Mouse (Mus musculus) ES-Bruce4 (cell line): Measurements from ENCODE around the gene Il21r. TPM values are rescaled to one million over a fixed set of nuclear protein-coding genes. Genes with fewer than 3 reads are reported as not detected.

Source experiments
- H3K27ac ChIP-seq: 2 replicates; pipeline ENCODE4 v1.5.1; 2012; ENCODE audit warnings: low read length, inconsistent platforms; ENCODE audit not compliant: insufficient read depth
- H3K27me3 ChIP-seq: 2 replicates; pipeline ENCODE4 v1.6.1; 2012; ENCODE audit warnings: mild to moderate bottlenecking, low read length, inconsistent platforms; ENCODE audit not compliant: control insufficient read depth, poor library complexity, insufficient read depth, severe bottlenecking
- H3K36me3 ChIP-seq: 2 replicates; pipeline ENCODE4 v1.6.1; 2012; ENCODE audit warnings: inconsistent platforms, mild to moderate bottlenecking, low read length, moderate library complexity; ENCODE audit not compliant: control insufficient read depth, poor library complexity, insufficient read depth, severe bottlenecking
- H3K4me1 ChIP-seq: one replicate; pipeline ENCODE4 v1.8.1; 2011; ENCODE audit warnings: low read length; ENCODE audit not compliant: control insufficient read depth, insufficient read depth
- H3K4me3 ChIP-seq: 2 replicates; pipeline ENCODE4 v1.5.1; 2011; ENCODE audit warnings: low read depth, mild to moderate bottlenecking, low read length
- H3K9ac ChIP-seq: 2 replicates; pipeline ENCODE4 v1.6.1; 2012; ENCODE audit warnings: low read depth, mild to moderate bottlenecking, inconsistent platforms; ENCODE audit not compliant: poor library complexity, severe bottlenecking
- H3K9me3 ChIP-seq: replicated peaks from 2 replicates; pipeline ENCODE4 v1.6.1; 2012; ENCODE audit warnings: mild to moderate bottlenecking, low read length, inconsistent platforms; ENCODE audit not compliant: control insufficient read depth, poor library complexity, insufficient read depth, severe bottlenecking
- CTCF ChIP-seq: IDR thresholded peaks from one replicate; pipeline ENCODE4 v1.8.1; 2011; ENCODE audit warnings: low read depth, low read length
- EP300 ChIP-seq: IDR thresholded peaks from 2 replicates; pipeline ENCODE4 v1.6.1; 2011; ENCODE audit warnings: low read depth, low read length; ENCODE audit not compliant: insufficient read depth
- POLR2A ChIP-seq: IDR thresholded peaks from one replicate; pipeline ENCODE4 v1.8.1; 2011; ENCODE audit warnings: low read length; ENCODE audit not compliant: insufficient read depth
- polyA plus RNA-seq: library from polyadenylated mRNA; stranded (reverse); fragments of >200 nt; gene quantifications from 2 replicates; pipeline ENCODE4 v1.2.4, GENCODE M21; 2011; ENCODE audit warnings: low read depth; ENCODE audit not compliant: missing spikeins, insufficient read depth, insufficient read length

Gene Il21r
- polyA plus RNA-seq, 1 experiment: not detected

DNA sequence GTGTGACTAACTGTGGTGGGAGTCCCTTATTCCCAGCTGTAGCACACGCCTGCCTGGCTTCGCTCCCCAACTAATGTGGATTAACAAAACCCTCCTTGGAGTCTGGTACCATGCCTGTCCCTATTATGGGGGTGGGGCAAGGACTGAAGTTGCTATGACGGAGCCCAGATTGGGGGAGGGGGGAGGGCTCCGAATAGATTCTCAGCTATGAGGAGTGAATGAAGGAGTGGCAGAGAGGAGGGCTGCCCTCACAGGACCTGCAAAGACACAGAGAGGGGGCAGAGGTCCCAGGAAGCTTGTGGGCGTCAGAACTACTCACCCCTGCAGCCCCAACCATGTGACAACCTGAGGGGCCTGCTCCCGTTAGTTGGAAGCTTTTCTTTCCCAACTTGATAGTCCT is 35.1 kb downstream of the Il21r start:
- no peak overlapping the region for H3K9ac ChIP-seq

DNA sequence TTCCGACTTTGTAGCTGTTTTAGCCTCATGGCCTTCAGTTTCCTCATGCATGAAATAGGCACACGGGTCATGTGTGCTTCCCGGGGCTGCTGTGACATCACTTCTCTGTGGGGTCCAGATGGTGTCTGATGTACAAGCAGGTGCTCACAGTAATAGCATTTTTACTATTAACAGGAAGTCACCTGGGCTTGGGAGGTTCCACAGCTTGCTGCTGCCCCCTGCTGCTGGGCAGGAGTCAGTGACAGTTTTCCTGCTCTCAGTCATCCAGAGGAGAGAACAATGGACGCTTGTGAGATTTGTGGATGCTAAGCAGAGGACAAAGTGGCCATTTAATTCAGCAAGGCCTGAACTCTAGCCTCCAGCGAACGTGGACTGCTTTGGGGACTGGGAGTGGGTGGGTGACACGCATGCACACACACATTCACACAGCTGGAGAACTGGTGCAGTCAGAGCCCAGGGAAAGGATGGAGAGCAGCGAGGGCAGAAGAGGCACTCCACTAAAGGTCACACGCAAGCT is 35.7 kb downstream of the Il21r start:
- no peak overlapping the region for H3K4me3 ChIP-seq
- TF ChIP-seq CTCF: peak; percentile 87
- 0 out of 2 replicates have a peak, but pooled peaks have one; percentile 25 for TF ChIP-seq EP300
- TF ChIP-seq POLR2A: no peak
- H3K4me1 ChIP-seq: no peaks in the 10 kb centered on the region
- peaks cover 8% of the 10 kb centered on the region; the same call in 1 of the 2 replicates for H3K36me3 ChIP-seq
- no peaks in the 10 kb centered on the region for H3K27me3 ChIP-seq
- H3K9ac ChIP-seq: no peak overlapping the region
- H3K9me3 ChIP-seq: no peaks in the 10 kb centered on the region
- H3K27ac ChIP-seq: no peak overlapping the region

More for the DNA sequence above, 35.1 kb downstream of the Il21r start:
- no peak overlapping the region for H3K4me3 ChIP-seq
- no peaks in the 10 kb centered on the region for H3K27me3 ChIP-seq
- no peak overlapping the region for H3K27ac ChIP-seq
- H3K36me3 ChIP-seq: peaks cover 3% of the 10 kb centered on the region; the same call in 1 of the 2 replicates
- TF ChIP-seq CTCF (no peak), POLR2A (no peak), EP300 (no peak)
- H3K4me1 ChIP-seq: no peaks in the 10 kb centered on the region
- H3K9me3 ChIP-seq: no peaks in the 10 kb centered on the region

DNA sequence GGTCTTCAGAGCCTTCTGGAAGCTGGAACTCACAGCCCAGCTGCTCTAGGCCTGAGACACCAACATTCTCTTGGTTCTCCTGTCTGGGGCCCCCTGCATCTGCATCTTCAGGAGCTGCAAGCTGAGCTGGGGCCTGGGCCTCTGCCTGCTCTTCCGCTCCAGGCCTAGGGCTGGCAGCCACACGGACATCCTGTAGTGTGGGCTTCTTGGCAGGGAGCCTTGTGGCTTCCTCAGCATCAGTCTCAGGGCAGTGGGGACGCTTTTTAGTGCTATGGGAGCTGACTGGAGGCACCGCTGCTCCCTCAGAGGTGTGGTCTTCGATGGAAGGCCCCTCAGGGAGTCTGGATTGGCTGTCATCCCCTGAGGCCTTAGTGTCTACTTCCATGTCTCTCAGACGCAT is 40.7 kb downstream of the Il21r start:
- no peaks in the 10 kb centered on the region for H3K27me3 ChIP-seq
- no peaks in the 10 kb centered on the region for H3K4me1 ChIP-seq
- H3K9ac ChIP-seq: no peak overlapping the region
- TF ChIP-seq CTCF (no peak), EP300 (no peak), POLR2A (no peak)
- no peaks in the 10 kb centered on the region for H3K9me3 ChIP-seq
- H3K36me3 ChIP-seq: peaks cover 34% of the 10 kb centered on the region
- no peak overlapping the region for H3K4me3 ChIP-seq
- H3K27ac ChIP-seq: no peak overlapping the region

DNA sequence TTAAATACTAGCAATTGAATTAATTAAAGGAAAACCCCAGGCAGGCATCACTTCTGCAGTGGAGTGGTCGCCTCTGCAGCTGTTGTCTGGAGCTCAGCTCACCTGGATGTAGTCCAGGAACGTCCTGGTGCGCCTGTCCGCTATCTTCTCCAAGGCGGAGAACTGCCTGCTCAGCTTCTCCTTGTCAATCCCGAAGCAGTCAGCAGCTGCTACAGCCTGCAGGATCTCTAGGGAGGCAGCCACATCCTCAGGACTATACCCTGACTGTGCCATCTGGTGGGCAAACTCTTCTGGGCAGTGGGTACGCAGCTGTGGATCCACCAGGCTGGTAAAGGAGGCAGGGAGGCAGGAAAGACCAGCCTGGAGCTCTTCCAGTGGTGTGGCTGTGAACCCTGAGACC is 42.2 kb downstream of the Il21r start:
- no peak for TF ChIP-seq CTCF
- TF ChIP-seq POLR2A: no peak
- no peak for TF ChIP-seq EP300
- Histone ChIP-seq H3K27me3 (no peaks in the 10 kb centered on the region), H3K4me3 (no peak overlapping the region), H3K9me3 (no peaks in the 10 kb centered on the region), H3K9ac (no peak overlapping the region), H3K36me3 (peaks cover 38% of the 10 kb centered on the region), H3K27ac (no peak overlapping the region), H3K4me1 (no peaks in the 10 kb centered on the region)

DNA sequence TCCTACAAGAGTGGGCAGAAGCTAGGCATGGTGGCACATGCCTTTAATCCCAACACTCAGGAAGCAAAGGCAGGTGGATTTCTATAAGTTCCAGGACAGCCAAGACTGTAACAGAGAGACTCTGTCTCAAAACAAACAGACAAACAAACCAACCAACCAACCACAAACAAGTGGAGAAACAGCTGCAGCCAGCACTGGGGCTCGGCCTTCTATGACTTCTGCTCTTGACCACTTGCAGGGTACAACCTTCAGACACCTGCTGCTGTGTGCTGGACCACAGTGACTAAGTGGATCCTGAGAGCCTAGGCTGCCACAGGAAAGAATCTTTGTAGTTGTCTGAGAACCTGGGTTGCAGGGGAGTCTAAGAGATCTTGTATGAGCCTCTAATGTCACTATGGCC is 45.8 kb downstream of the Il21r start:
- Histone ChIP-seq H3K27ac (no peak overlapping the region), H3K9me3 (no peaks in the 10 kb centered on the region), H3K9ac (no peak overlapping the region), H3K4me3 (no peak overlapping the region), H3K27me3 (no peaks in the 10 kb centered on the region), H3K4me1 (no peaks in the 10 kb centered on the region), H3K36me3 (peaks cover 43% of the 10 kb centered on the region)
- TF ChIP-seq CTCF (no peak), POLR2A (no peak), EP300 (no peak)

DNA sequence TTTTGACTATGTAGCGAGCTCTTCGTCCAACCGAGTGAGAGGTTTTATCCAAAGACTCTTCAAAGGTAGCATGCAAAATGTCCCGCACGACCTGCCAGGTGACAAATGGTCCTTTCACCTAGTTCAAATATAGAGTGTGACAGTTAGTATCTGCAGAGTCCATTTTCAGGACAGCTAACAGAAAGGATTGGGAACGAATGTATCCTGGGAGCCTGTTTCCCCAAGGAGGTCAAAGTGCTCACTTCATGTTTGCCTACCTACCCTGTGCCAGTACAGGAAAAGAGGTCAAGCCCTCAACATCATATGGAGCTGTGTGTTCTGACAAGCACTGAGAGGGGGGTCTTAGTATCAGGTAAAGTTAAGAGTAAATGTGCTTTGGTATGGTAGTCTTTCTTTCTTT is 54.3 kb downstream of the Il21r start:
- H3K36me3 ChIP-seq: peaks cover 40% of the 10 kb centered on the region
- TF ChIP-seq EP300 (no peak), POLR2A (no peak), CTCF (no peak)

More for the DNA sequence above, 54.3 kb downstream of the Il21r start:
- H3K9me3 ChIP-seq: no peaks in the 10 kb centered on the region
- H3K27ac ChIP-seq: no peak overlapping the region
- H3K27me3 ChIP-seq: no peaks in the 10 kb centered on the region
- H3K9ac ChIP-seq: no peak overlapping the region
- no peaks in the 10 kb centered on the region for H3K4me1 ChIP-seq
- H3K4me3 ChIP-seq: no peak overlapping the region
